Mouse (Mus musculus): Measurements from ENCODE around the gene Saysd1.
"Not testable (repeated sequence)": the region's sequence is repeated elsewhere in the genome, so short reads cannot be mapped to it uniquely, and the experiment has no call there.

Gene Saysd1

GRCm38 (mm10) chr14:20032016-20032737 lies 106.2 kb downstream of the Saysd1 start:
- no peak for DNase-seq

GRCm38 (mm10) chr14:20029606-20030005 lies 108.7 kb downstream of the Saysd1 start:
- no peak for DNase-seq

GRCm38 (mm10) chr14:20027475-20027874 lies 110.9 kb downstream of the Saysd1 start:
- not testable (repeated sequence) for DNase-seq
